Mouse (Mus musculus) forebrain, embryonic 15.5 days (tissue): ENCODE data around the gene D930048N14Rik. TPM values are rescaled to one million over a fixed set of nuclear protein-coding genes. Genes with fewer than 3 reads are reported as not detected.
"Not testable (repeated sequence)": the region's sequence is repeated elsewhere in the genome, so short reads cannot be mapped to it uniquely, and the experiment has no call there.

Experiments
- ATAC-seq: fragments of 200-750 bp; cut with Nextera tagmentation; replicated peaks from 2 replicates; pipeline ENCODE4 v1.8.0; 2017; ENCODE audit warnings: mild to moderate bottlenecking, moderate TSS enrichment, moderate library complexity
- H3K27ac ChIP-seq: fragments of 300-500 bp; sonication (generic); replicated peaks from 2 replicates; pipeline ENCODE4 v1.5.1; 2015; ENCODE audit warnings: mild to moderate bottlenecking, inconsistent platforms
- H3K27me3 ChIP-seq: fragments of 300-500 bp; sonication (generic); 2 replicates; pipeline ENCODE4 v1.6.1; 2015; ENCODE audit warnings: inconsistent platforms
- H3K36me3 ChIP-seq: fragments of 300-500 bp; sonication (generic); 2 replicates; pipeline ENCODE4 v1.6.1; 2015; ENCODE audit warnings: mild to moderate bottlenecking, inconsistent platforms
- H3K4me1 ChIP-seq: fragments of 300-500 bp; sonication (generic); 2 replicates; pipeline ENCODE4 v1.6.1; 2015; ENCODE audit warnings: inconsistent platforms
- H3K4me2 ChIP-seq: fragments of 300-500 bp; sonication (generic); replicated peaks from 2 replicates; pipeline ENCODE4 v1.6.1; 2015; ENCODE audit warnings: mild to moderate bottlenecking, inconsistent platforms
- H3K4me3 ChIP-seq: fragments of 300-500 bp; sonication (generic); 2 replicates; pipeline ENCODE4 v1.5.1; 2015; ENCODE audit warnings: mild to moderate bottlenecking, inconsistent platforms
- H3K9ac ChIP-seq: fragments of 300-500 bp; sonication (generic); replicated peaks from 2 replicates; pipeline ENCODE4 v1.6.1; 2015; ENCODE audit warnings: mild to moderate bottlenecking, inconsistent platforms
- H3K9me3 ChIP-seq: fragments of 300-500 bp; sonication (generic); 2 replicates; pipeline ENCODE4 v1.6.1; 2016; ENCODE audit warnings: inconsistent platforms
- WGBS: fragments of 180-500 bp; shearing (Covaris S2); methylation state at CpG from one replicate; pipeline ENCODE4 v1.1.7; 2015; ENCODE audit warnings: mixed read lengths; 5-methylcytosine and 5-hydroxymethylcytosine counted together
- polyA plus RNA-seq: library from polyadenylated mRNA; unstranded; fragments of >200 nt; fragmentation: Nextera tagmentation; extraction: Ambion mirVana; gene quantifications from 2 replicates; pipeline ENCODE4 v1.2.1, GENCODE M21; 2015

The D930048N14Rik gene
- polyA plus RNA-seq, 1 experiment from 2014 or later, result 0.57 TPM

GRCm38 (mm10) chr11:51688330-51689328, 37.9 kb downstream of the D930048N14Rik start, which contains the start of gene 0610009B22Rik:
Gene 0610009B22Rik, minus strand, starts transcription at chr11:51688874.
- Histone ChIP-seq H3K4me3 (peak within 1 kb of the TSS; percentile 60), H3K27me3 (no peaks in the 10 kb centered on the region), H3K4me2 (peak within 1 kb of the TSS; percentile 63), H3K27ac (peak within 1 kb of the TSS; percentile 99), H3K4me1 (peaks cover 13% of the 10 kb centered on the region), H3K36me3 (peaks cover 8% of the 10 kb centered on the region), H3K9me3 (no peaks in the 10 kb centered on the region), H3K9ac (peak within 1 kb of the TSS; percentile 74)
- under 1% methylated on average over 60 of the region's 60 CpGs for WGBS
- ATAC-seq, result peak; percentile 99

GRCm38 (mm10) chr11:51689343-51689742, 38.6 kb downstream of the D930048N14Rik start:
- Histone ChIP-seq H3K4me3 (peak overlapping the region; percentile 60), H3K9me3 (no peaks in the 10 kb centered on the region), H3K4me1 (peaks cover 13% of the 10 kb centered on the region), H3K4me2 (peak overlapping the region; percentile 63), H3K27ac (peak overlapping the region; percentile 99), H3K27me3 (no peaks in the 10 kb centered on the region), H3K9ac (peak overlapping the region; percentile 74), H3K36me3 (peaks cover 8% of the 10 kb centered on the region)
- ATAC-seq, result no peak
- WGBS, result 22% methylated on average over 6 of the region's 6 CpGs

- WGBS, result 82% methylated on average over 3 of the region's 3 CpGs
- not testable (repeated sequence) for H3K4me3 ChIP-seq, H3K36me3 ChIP-seq, H3K4me2 ChIP-seq, H3K27ac ChIP-seq, H3K27me3 ChIP-seq, H3K9me3 ChIP-seq, ATAC-seq, H3K9ac ChIP-seq
- H3K4me1 ChIP-seq, result peaks cover 13% of the 10 kb centered on the region
Measured at GRCm38 (mm10) chr11:51690597-51690996, 39.8 kb downstream of the D930048N14Rik start.

- Histone ChIP-seq H3K9me3 (no peaks in the 10 kb centered on the region), H3K4me3 (no peak overlapping the region), H3K9ac (no peak overlapping the region), H3K36me3 (peaks cover 38% of the 10 kb centered on the region), H3K4me1 (no peaks in the 10 kb centered on the region), H3K27ac (no peak overlapping the region), H3K4me2 (no peak overlapping the region), H3K27me3 (no peaks in the 10 kb centered on the region)
- WGBS, result 96% methylated on average over 3 of the region's 3 CpGs
- no peak for ATAC-seq
Measured at GRCm38 (mm10) chr11:51694984-51695383, 44.2 kb downstream of the D930048N14Rik start.

GRCm38 (mm10) chr11:51702831-51703230, 52.1 kb downstream of the D930048N14Rik start:
- 70% methylated on average over 3 of the region's 3 CpGs for WGBS
- no peak overlapping the region for H3K9ac ChIP-seq

GRCm38 (mm10) chr11:51703379-51703998, 52.7 kb downstream of the D930048N14Rik start:
- peaks cover 82% of the 10 kb centered on the region for H3K36me3 ChIP-seq
- ATAC-seq, result no peak
- H3K4me2 ChIP-seq, result no peak overlapping the region
- WGBS, result 66% methylated on average over 10 of the region's 10 CpGs
- no peaks in the 10 kb centered on the region for H3K4me1 ChIP-seq
- H3K4me3 ChIP-seq, result no peak overlapping the region
- H3K27me3 ChIP-seq, result no peaks in the 10 kb centered on the region
- H3K9me3 ChIP-seq, result no peaks in the 10 kb centered on the region
- H3K9ac ChIP-seq, result no peak overlapping the region
- H3K27ac ChIP-seq, result no peak overlapping the region

More at GRCm38 (mm10) chr11:51702831-51703230, 52.1 kb downstream of the D930048N14Rik start:
- Histone ChIP-seq H3K36me3 (peaks cover 81% of the 10 kb centered on the region), H3K27me3 (no peaks in the 10 kb centered on the region), H3K27ac (no peak overlapping the region), H3K4me1 (no peaks in the 10 kb centered on the region), H3K4me2 (no peak overlapping the region), H3K9me3 (no peaks in the 10 kb centered on the region), H3K4me3 (no peak overlapping the region)
- ATAC-seq, result no peak

GRCm38 (mm10) chr11:51706451-51706850, 55.7 kb downstream of the D930048N14Rik start:
- Histone ChIP-seq H3K36me3 (peaks cover 77% of the 10 kb centered on the region), H3K9ac (no peak overlapping the region), H3K4me2 (no peak overlapping the region), H3K9me3 (no peaks in the 10 kb centered on the region), H3K4me3 (no peak overlapping the region), H3K27ac (no peak overlapping the region), H3K4me1 (no peaks in the 10 kb centered on the region), H3K27me3 (no peaks in the 10 kb centered on the region)
- WGBS, result 95% methylated on average over 10 of the region's 10 CpGs
- no peak for ATAC-seq

- no peak for ATAC-seq
- no peaks in the 10 kb centered on the region for H3K27me3 ChIP-seq
- H3K36me3 ChIP-seq, result peaks cover 77% of the 10 kb centered on the region
- no peak overlapping the region for H3K4me2 ChIP-seq
- no peak overlapping the region for H3K27ac ChIP-seq
- 95% methylated on average over 13 of the region's 13 CpGs for WGBS
- H3K4me3 ChIP-seq, result no peak overlapping the region
- H3K9me3 ChIP-seq, result no peaks in the 10 kb centered on the region
- H3K4me1 ChIP-seq, result no peaks in the 10 kb centered on the region
- no peak overlapping the region for H3K9ac ChIP-seq
Measured at GRCm38 (mm10) chr11:51707080-51707479, 56.3 kb downstream of the D930048N14Rik start.

Other genes starting within 250 kb of the D930048N14Rik start
- 12.6 and 13.1 TPM in 2 replicates for gene Phykpl, start 66.2 kb upstream of the D930048N14Rik start, polyA plus RNA-seq
- gene Hnrnpab, start 44.1 kb upstream of the D930048N14Rik start, polyA plus RNA-seq, result 588 and 604 TPM in 2 replicates
- 98.5 and 102 TPM in 2 replicates for gene Nhp2, start 31.2 kb upstream of the D930048N14Rik start, polyA plus RNA-seq
- gene Rmnd5b, start 15.1 kb upstream of the D930048N14Rik start, polyA plus RNA-seq, result 69.6 and 77.7 TPM in 2 replicates
- gene N4bp3, start 112 bp upstream of the D930048N14Rik start, polyA plus RNA-seq, result 10.2 and 10.8 TPM in 2 replicates
- 96.2 and 102 TPM in 2 replicates for gene 0610009B22Rik, start 37.9 kb downstream of the D930048N14Rik start, polyA plus RNA-seq
- 10.7 and 10.9 TPM in 2 replicates for gene Sec24a, start 112.7 kb downstream of the D930048N14Rik start, polyA plus RNA-seq
- 145 and 151 TPM in 2 replicates for gene Sar1b, start 112.7 kb downstream of the D930048N14Rik start, polyA plus RNA-seq
- gene Jade2, start 206.7 kb downstream of the D930048N14Rik start, polyA plus RNA-seq, result 0.45 and 0.47 TPM in 2 replicates